Mouse (Mus musculus) midbrain, embryonic 10.5 days (tissue): ENCODE results near the gene Tas2r143. TPM values are rescaled to one million over a fixed set of nuclear protein-coding genes. Genes with fewer than 3 reads are reported as not detected.

ENCODE experiments used
- DNase-seq: peaks from one replicate; pipeline ENCODE4 v3.0.0-alpha.2; 2017; ENCODE audit warnings: low spot score
- H3K27ac ChIP-seq: fragments of 300-500 bp; sonication (generic); replicated peaks from 2 replicates; pipeline ENCODE4 v1.5.1; 2016; ENCODE audit warnings: mild to moderate bottlenecking
- H3K27me3 ChIP-seq: fragments of 300-500 bp; sonication (generic); 2 replicates; pipeline ENCODE4 v1.6.1; 2016; ENCODE audit warnings: low read depth, mild to moderate bottlenecking; ENCODE audit not compliant: poor library complexity, severe bottlenecking
- H3K36me3 ChIP-seq: fragments of 300-500 bp; sonication (generic); 2 replicates; pipeline ENCODE4 v1.6.1; 2016; ENCODE audit warnings: mild to moderate bottlenecking, moderate library complexity
- H3K4me1 ChIP-seq: fragments of 300-500 bp; sonication (generic); 2 replicates; pipeline ENCODE4 v1.6.1; 2016
- H3K4me3 ChIP-seq: fragments of 300-500 bp; sonication (generic); 2 replicates; pipeline ENCODE4 v1.5.1; 2016; ENCODE audit warnings: mild to moderate bottlenecking, moderate library complexity
- H3K9me3 ChIP-seq: fragments of 300-500 bp; sonication (generic); replicated peaks from 2 replicates; pipeline ENCODE4 v1.6.1; 2016; ENCODE audit warnings: mild to moderate bottlenecking
- WGBS: fragments of 180-500 bp; shearing (Covaris S2); methylation state at CpG from one replicate; pipeline ENCODE4 v1.1.7; 2016; 5-methylcytosine and 5-hydroxymethylcytosine counted together
- polyA plus RNA-seq: library from polyadenylated mRNA; unstranded; fragments of >200 nt; fragmentation: Nextera tagmentation; extraction: Ambion mirVana; gene quantifications from 2 replicates; pipeline ENCODE4 v1.2.1, GENCODE M21; 2016

Tas2r143 gene
- polyA plus RNA-seq, 1 experiment from 2014 or later, result not detected

DNA sequence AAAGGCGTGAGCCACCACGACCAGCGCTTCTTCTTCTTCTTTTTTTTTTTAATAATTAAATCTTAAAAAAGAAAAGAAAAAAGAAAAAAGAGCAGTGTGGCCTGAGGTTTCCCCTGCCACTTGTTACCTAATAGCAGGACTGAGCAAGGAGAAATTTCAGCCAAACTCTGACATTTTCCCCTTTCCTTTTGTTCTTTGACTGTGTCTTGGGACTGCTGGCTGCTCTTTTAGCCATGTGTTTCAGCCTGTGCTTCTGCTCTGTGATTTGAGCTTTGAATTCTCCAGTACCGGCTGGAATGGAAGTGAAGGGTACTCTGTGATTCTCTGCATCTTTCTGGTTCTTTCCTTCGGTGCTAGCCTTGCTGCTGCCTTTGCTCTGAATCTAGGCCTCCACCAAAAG lies 16.7 kb upstream of the Tas2r143 start:
- Histone ChIP-seq H3K4me3 (no peak overlapping the region), H3K36me3 (no peaks in the 10 kb centered on the region), H3K4me1 (peaks cover 15% of the 10 kb centered on the region), H3K27ac (no peak overlapping the region), H3K27me3 (peaks cover 8% of the 10 kb centered on the region; the same call in 1 of the 2 replicates), H3K9me3 (no peaks in the 10 kb centered on the region)
- no peak for DNase-seq
- 90% methylated on average over 5 of the region's 5 CpGs for WGBS

DNA sequence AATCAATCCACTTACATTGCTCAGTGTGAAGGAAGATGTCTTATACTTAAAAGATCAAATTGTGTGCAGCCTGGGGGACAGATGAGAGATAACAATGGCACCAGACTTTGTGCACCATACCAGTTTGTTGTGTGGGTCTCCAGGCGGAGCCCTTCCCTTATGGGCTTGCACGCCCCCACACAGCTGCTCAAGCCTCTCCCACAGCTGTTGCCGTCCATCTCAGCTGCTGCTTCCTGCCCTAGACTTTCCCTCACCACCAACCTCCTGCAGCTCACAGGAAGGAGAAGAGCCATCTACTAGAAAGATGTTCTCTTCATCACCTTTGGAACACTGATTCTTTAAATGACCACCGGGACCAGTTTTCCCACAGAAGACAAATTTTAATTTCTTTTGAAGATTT lies 14.4 kb upstream of the Tas2r143 start:
- DNase-seq, result no peak
- 90% methylated on average over 4 of the region's 4 CpGs for WGBS
- H3K4me3 ChIP-seq, result no peak overlapping the region

DNA sequence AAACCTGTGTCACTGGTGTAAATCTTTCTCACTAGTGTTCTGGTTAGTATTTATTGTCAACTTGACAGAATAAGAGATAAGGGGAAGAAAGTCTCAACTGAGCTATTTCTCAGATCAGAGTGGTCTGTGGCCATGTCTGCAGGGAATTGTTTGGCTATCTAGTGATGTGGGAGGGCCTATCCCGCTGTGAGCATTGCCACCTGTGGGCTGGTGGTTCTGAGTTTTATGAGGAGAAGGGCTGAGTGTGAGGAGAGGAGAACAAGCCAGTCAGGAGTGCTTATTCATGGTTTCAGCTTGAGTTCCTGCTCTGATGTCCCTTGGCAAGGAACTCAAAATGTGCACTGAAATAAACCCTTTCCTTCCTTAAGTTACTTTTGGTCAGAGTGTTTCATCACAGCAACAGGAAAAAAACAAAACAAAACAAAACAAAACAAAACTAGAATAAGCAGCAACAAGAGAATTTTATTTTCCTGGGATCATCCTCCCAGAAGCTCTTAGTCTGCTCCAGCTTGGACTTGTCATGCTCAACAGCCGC lies 8.2 kb upstream of the Tas2r143 start:
- Histone ChIP-seq H3K4me3 (no peak overlapping the region), H3K36me3 (no peaks in the 10 kb centered on the region), H3K27me3 (no peaks in the 10 kb centered on the region), H3K4me1 (no peaks in the 10 kb centered on the region), H3K9me3 (no peaks in the 10 kb centered on the region), H3K27ac (no peak overlapping the region)
- 53% methylated on average over 2 of the region's 2 CpGs for WGBS
- no peak for DNase-seq

More for the DNA sequence above, 14.4 kb upstream of the Tas2r143 start:
- peaks cover 13% of the 10 kb centered on the region for H3K4me1 ChIP-seq
- no peaks in the 10 kb centered on the region for H3K9me3 ChIP-seq
- H3K27me3 ChIP-seq, result no peaks in the 10 kb centered on the region
- no peaks in the 10 kb centered on the region for H3K36me3 ChIP-seq
- no peak overlapping the region for H3K27ac ChIP-seq

DNA sequence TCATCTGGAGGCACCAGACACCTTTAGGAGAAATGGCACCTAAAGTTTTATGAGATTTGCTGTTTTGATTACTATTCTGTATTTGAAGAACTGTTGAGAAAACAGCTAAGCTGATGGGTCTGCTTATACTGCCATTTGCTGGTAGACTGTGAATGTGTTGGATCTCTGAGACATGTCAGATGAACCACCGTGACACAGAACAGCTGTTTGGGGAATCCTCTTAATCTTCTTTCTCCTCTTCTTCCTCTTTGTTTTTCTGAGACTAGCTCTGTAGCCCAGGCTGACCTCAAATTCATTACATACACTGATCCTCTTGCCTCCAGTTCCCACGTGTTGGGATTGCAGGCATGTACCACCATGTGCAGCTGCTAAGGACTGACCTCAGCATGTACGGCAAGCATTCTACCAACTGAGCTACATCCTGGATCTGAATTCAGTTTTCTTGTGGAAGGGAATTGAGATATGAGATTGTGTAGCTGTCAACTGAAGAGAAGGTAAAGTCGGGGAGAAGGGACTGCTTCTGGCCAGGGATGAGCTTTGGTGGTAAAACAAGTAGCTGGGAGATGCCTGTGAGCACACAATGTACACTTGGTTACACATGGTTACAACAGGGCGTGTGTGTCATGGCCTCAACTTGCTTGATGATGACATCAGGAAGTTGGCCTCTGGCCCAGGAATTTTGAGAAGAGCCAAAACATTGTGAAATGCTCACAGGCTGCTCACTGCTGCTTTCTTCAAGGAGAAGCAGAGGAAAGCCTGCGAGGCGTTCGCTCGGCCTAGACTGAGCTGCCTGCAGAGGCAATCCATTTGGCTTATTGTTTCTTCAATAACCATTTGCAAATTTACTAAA lies 3.9 kb upstream of the Tas2r143 start:
- no peak overlapping the region for H3K27ac ChIP-seq
- H3K9me3 ChIP-seq, result no peaks in the 10 kb centered on the region
- DNase-seq, result no peak
- no peak overlapping the region for H3K4me3 ChIP-seq
- 83% methylated on average over 9 of the region's 9 CpGs for WGBS
- no peaks in the 10 kb centered on the region for H3K4me1 ChIP-seq
- H3K27me3 ChIP-seq, result no peaks in the 10 kb centered on the region
- H3K36me3 ChIP-seq, result no peaks in the 10 kb centered on the region

DNA sequence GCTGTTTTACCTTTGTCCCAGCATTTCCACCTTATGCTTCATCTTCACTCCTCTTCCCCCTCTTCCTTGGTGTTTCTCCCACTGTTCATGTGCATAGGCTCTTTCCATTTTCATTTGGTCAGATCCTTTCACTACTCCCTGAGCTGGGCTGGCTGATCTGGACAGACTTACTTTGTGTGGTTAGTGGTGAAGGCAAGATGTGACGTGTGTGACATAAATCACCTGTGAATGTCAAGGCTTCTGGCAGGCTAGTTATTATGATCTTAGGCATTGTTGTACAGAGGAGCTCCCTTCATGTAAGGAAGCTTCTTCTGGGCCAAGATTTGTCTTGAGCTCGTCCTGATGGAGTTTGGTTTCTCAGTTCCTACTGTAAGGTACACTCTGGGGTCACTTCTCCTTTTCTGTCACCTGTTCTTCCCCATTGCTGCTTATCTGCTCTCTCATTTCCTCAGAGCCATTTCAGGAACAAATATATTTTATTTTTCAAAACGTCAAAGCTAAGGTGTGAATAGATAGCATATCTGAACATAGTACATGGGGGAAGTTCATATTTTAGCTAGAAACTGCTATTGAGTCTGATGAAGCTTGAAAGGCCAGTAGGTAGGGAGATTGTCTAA lies 2.9 kb upstream of the Tas2r143 start:
- 84% methylated on average over 3 of the region's 3 CpGs for WGBS
- Histone ChIP-seq H3K4me1 (no peaks in the 10 kb centered on the region), H3K9me3 (no peaks in the 10 kb centered on the region)

DNA sequence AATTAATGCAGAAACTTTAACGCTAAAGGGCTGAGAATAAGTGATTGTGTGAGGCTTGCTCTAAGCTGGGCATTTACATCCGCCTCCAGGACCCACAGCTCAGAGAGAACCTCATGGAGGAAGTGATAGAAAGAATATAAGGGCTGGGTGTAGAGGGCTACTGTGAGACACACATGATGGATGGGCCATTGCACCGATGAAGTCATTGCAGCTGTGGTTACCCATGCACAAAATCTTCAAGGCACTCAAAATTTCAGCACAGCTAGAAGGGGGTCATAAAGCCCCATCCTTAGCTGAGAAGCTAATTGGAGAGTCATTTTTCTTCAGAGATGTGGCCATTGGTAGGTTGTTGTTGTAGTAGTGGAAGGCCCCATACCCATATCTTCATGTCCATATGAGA lies 1.8 kb upstream of the Tas2r143 start:
- no peaks in the 10 kb centered on the region for H3K36me3 ChIP-seq
- 83% methylated on average over 3 of the region's 3 CpGs for WGBS
- no peaks in the 10 kb centered on the region for H3K9me3 ChIP-seq
- no peak overlapping the region for H3K4me3 ChIP-seq
- DNase-seq, result no peak
- no peak overlapping the region for H3K27ac ChIP-seq
- H3K4me1 ChIP-seq, result no peaks in the 10 kb centered on the region
- no peaks in the 10 kb centered on the region for H3K27me3 ChIP-seq

More for the DNA sequence above, 2.9 kb upstream of the Tas2r143 start:
- H3K27me3 ChIP-seq, result no peaks in the 10 kb centered on the region
- H3K36me3 ChIP-seq, result no peaks in the 10 kb centered on the region
- H3K4me3 ChIP-seq, result no peak overlapping the region
- no peak overlapping the region for H3K27ac ChIP-seq
- no peak for DNase-seq

DNA sequence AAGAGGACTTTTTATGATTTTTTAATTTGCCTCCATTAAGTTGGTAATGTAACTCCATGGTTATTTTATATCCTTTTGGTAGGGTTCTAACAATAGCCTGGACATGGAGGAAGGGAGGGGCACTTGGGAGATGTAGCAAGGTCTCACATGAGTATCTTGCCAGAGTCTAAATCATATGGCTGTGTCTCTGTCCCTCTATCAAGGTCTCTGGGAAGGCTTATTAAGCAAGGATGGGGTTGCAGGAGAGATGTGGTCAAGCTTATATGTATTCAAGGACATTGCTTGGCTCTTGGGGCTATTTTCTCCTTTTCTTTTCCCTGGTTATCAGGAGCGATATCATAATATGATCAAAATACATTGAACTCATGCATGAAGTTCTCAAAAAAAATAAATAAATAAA lies 1.0 kb upstream of the Tas2r143 start:
- DNase-seq, result no peak
- H3K36me3 ChIP-seq, result no peaks in the 10 kb centered on the region
- no peak overlapping the region for H3K27ac ChIP-seq
- H3K9me3 ChIP-seq, result no peaks in the 10 kb centered on the region
- no peak overlapping the region for H3K4me3 ChIP-seq
- WGBS, result 95% methylated on average over 1 of the region's 1 CpGs
- H3K4me1 ChIP-seq, result no peaks in the 10 kb centered on the region
- H3K27me3 ChIP-seq, result no peaks in the 10 kb centered on the region

DNA sequence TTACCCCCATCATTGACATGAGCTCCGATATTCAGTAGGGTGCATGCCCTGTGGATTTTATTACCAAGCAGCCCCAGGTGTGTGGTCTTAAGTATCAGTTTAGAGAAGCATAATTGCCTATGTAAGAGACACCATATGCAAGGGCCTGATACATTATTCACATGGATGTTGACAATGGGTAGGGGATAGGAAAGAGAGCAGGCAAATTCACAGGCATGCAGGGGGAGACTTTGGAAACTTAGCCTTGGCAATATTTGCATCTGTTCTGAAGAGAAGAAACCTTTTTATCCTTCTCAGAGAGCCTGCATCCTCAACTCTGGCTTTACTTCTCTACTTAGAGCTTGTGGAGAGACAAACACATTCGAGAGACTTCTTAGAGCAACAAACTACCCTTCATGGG lies 5.1 kb downstream of the Tas2r143 start, which contains the start of gene Tas2r135:
Gene Tas2r135 (plus strand): TSS at position 301 of the 400 bp plus-strand sequence.
- no peak for DNase-seq
- no peaks in the 10 kb centered on the region for H3K36me3 ChIP-seq
- no peaks in the 10 kb centered on the region for H3K27me3 ChIP-seq
- no peak within 1 kb of the TSS for H3K27ac ChIP-seq
- H3K4me3 ChIP-seq, result no peak within 1 kb of the TSS
- H3K9me3 ChIP-seq, result no peaks in the 10 kb centered on the region
- 93% methylated on average over 2 of the region's 2 CpGs for WGBS
- no peaks in the 10 kb centered on the region for H3K4me1 ChIP-seq

DNA sequence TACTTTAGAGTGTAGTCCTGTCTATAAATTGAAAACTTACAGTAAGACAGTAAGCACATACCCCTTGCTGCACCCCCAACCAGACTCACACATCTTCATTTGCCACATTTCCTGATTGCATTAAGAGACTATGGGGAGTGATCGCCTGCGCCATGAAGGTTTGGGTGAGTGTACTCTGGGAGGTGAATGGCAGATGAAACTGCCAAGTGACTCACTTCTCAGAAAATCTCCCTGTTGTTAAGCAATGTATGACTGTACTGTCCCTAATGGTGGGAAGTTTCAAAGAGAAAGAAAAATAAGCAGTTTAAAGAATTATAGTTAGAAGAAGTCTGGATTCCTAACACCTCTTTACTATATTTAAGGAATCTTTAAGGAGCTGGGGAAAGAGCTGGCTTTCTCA lies 19.4 kb downstream of the Tas2r143 start:
- no peak for DNase-seq
- 91% methylated on average over 2 of the region's 2 CpGs for WGBS
- Histone ChIP-seq H3K4me1 (no peaks in the 10 kb centered on the region), H3K36me3 (no peaks in the 10 kb centered on the region), H3K9me3 (no peaks in the 10 kb centered on the region), H3K4me3 (no peak overlapping the region), H3K27ac (no peak overlapping the region), H3K27me3 (no peaks in the 10 kb centered on the region)

DNA sequence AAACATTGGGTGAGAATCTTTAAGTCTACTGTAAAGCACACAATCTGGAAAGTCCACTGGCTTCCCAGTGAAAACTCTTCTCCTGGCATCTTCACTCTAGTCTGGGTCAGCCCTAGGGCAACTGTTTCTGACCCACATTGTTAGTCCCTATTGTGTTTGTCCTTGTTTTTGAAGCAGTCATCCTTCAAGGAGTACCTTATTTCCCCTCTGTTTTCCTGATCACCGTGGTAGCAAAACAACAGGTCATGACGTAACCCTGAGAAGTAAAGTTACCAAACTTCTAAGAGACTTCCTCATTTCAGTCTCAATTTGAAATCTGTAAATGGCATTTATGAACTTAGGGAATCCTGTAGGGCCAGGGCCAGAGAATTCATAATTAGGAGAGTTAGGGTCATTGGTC lies 21.4 kb downstream of the Tas2r143 start:
- Histone ChIP-seq H3K4me3 (no peak overlapping the region), H3K36me3 (no peaks in the 10 kb centered on the region), H3K4me1 (no peaks in the 10 kb centered on the region), H3K27me3 (no peaks in the 10 kb centered on the region), H3K27ac (no peak overlapping the region), H3K9me3 (no peaks in the 10 kb centered on the region)
- 74% methylated on average over 2 of the region's 2 CpGs for WGBS
- DNase-seq, result no peak

DNA sequence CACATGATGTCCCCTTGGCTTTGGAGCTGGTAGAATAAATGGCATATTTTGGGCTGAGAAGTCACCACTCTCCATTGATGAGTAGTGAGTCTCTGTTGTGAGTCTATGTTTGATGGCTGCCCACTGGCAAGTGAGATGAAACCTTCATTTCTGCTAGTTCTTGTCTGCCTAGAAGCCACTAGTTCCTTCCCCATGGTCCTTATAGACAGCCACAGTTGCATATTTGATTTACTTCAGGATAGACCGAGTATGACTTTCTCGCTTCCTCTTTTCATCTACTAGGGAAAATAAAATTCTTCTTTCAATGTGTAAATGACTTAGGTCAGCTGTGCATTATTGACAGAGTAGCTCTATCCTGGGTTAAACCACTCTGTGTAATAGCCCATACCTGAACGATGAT lies 24.4 kb downstream of the Tas2r143 start:
- H3K9me3 ChIP-seq, result no peaks in the 10 kb centered on the region
- H3K27ac ChIP-seq, result no peak overlapping the region
- WGBS, result 95% methylated on average over 3 of the region's 3 CpGs
- no peak overlapping the region for H3K4me3 ChIP-seq
- no peaks in the 10 kb centered on the region for H3K4me1 ChIP-seq
- no peaks in the 10 kb centered on the region for H3K27me3 ChIP-seq
- H3K36me3 ChIP-seq, result no peaks in the 10 kb centered on the region
- no peak for DNase-seq

DNA sequence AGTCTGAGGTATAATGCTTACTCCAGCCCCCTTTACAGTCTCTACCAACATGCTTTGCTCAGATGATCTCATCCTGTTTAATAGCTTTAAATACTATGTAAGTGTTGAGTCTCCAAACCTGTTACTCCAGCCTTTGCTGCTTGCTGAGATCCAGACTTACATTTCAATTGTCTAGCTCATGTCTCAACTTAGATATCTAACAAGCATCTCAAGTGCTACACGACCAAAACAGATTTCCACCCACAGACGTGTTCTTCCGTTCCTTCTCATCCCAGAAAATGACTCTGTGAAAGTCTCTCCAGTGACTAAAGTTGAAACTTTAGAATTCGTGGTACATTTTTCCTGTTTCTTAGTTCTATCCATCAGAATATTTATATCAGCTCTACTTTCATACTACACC lies 26.3 kb downstream of the Tas2r143 start:
- Histone ChIP-seq H3K36me3 (no peaks in the 10 kb centered on the region), H3K27ac (no peak overlapping the region), H3K4me1 (no peaks in the 10 kb centered on the region), H3K9me3 (no peaks in the 10 kb centered on the region), H3K27me3 (no peaks in the 10 kb centered on the region), H3K4me3 (no peak overlapping the region)
- 88% methylated on average over 4 of the region's 4 CpGs for WGBS
- DNase-seq, result no peak

DNA sequence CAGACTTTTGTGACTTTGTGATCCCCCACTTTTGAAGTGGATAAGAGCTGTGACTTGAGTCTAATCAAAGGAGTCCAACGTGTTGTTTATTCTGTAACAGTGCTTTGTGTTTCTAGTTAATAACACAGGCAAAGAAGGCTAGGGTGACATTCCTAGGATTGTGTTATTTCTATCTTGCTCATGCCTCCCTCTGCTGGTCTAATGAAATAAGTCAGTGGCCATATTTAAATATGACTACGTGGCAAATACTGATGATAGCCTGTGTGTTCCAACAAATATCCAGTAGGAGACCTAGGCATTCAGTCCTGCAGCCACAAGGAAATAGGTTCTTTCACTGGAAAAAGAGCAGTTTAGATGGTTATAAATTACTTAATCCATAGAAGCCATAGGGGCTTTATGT lies 33.5 kb downstream of the Tas2r143 start:
- Histone ChIP-seq H3K27ac (no peak overlapping the region), H3K27me3 (no peaks in the 10 kb centered on the region), H3K9me3 (no peaks in the 10 kb centered on the region), H3K36me3 (no peaks in the 10 kb centered on the region), H3K4me3 (no peak overlapping the region), H3K4me1 (no peaks in the 10 kb centered on the region)
- no peak for DNase-seq
- 68% methylated on average over 2 of the region's 2 CpGs for WGBS
